Comparison of ENCODE assay signal across 22 mouse cellular contexts in genomic region chr3:127316717-127317116, GRCm38 (mm10).
DNase-seq lines count a peak whose midpoint lies in the region; ATAC-seq and TF ChIP-seq lines count a peak whose summit lies in the region.
"Had no signal": no experiment of that assay in that cellular context is flagged by ENCODE, and none has a peak within 500 bp of the region (broad histone marks: within the 10 kb centered on the region; RNA-seq: fewer than 3 reads in every experiment).

No protein-coding gene starts in this region.

- no peak overlapping the region for H3K27ac ChIP-seq in hindbrain, embryonic 12.5 days
- H3K27ac ChIP-seq in hindbrain, embryonic 16.5 days (ENCODE audit: low read depth, low read length) = no peak overlapping the region
- no peak overlapping the region for H3K27ac ChIP-seq in neural tube, embryonic 14.5 days (ENCODE audit: low read depth, low read length)
- no peak overlapping the region for H3K27ac ChIP-seq in embryonic facial prominence, embryonic 15.5 days (replicated peaks)
- H3K27ac ChIP-seq in macrophage = peak overlapping the region; percentile 41; the same call in 1 of the 2 replicates
- no peak overlapping the region for H3K27ac ChIP-seq in thymus, adult 2 months (ENCODE audit: control insufficient read depth, insufficient read depth, low read length)
- H3K27ac ChIP-seq: embryonic facial prominence, embryonic 13.5 days; forebrain, embryonic 10.5 days; forebrain, embryonic 12.5 days had no signal

- H3K9ac ChIP-seq in hindbrain, embryonic 12.5 days = no peak overlapping the region
- H3K9ac ChIP-seq in hindbrain, embryonic 16.5 days (ENCODE audit: low read depth, low read length) = no peak overlapping the region
- no peak overlapping the region for H3K9ac ChIP-seq in neural tube, embryonic 14.5 days (replicated peaks; ENCODE audit: low read depth, low read length)
- no peak overlapping the region for H3K9ac ChIP-seq in embryonic facial prominence, embryonic 15.5 days
- H3K9ac ChIP-seq: embryonic facial prominence, embryonic 13.5 days; forebrain, embryonic 12.5 days had no signal

- no peaks in the 10 kb centered on the region for H3K79me2 ChIP-seq in macrophage (ENCODE audit: inconsistent target)

- H3K4me2 ChIP-seq in hindbrain, embryonic 12.5 days (replicated peaks) = no peak overlapping the region
- no peak overlapping the region for H3K4me2 ChIP-seq in hindbrain, embryonic 16.5 days (ENCODE audit: low read length)
- H3K4me2 ChIP-seq in neural tube, embryonic 14.5 days (ENCODE audit: low read depth, low read length) = no peak overlapping the region
- no peak overlapping the region for H3K4me2 ChIP-seq in embryonic facial prominence, embryonic 15.5 days (replicated peaks)
- H3K4me2 ChIP-seq: embryonic facial prominence, embryonic 13.5 days; forebrain, embryonic 12.5 days had no signal

- H3K36me3 ChIP-seq in hindbrain, embryonic 12.5 days = no peaks in the 10 kb centered on the region
- no peaks in the 10 kb centered on the region for H3K36me3 ChIP-seq in hindbrain, embryonic 16.5 days (ENCODE audit: control insufficient read depth, insufficient read depth, low read length)
- no peaks in the 10 kb centered on the region for H3K36me3 ChIP-seq in neural tube, embryonic 14.5 days (ENCODE audit: control insufficient read depth, insufficient read depth, low read length)
- H3K36me3 ChIP-seq in embryonic facial prominence, embryonic 15.5 days = no peaks in the 10 kb centered on the region
- H3K36me3 ChIP-seq in macrophage (ENCODE audit: inconsistent target) = no peaks in the 10 kb centered on the region
- H3K36me3 ChIP-seq in thymus, adult 2 months (ENCODE audit: control insufficient read depth, insufficient read depth, low read length) = no peaks in the 10 kb centered on the region
- H3K36me3 ChIP-seq: embryonic facial prominence, embryonic 13.5 days; forebrain, embryonic 10.5 days; forebrain, embryonic 12.5 days had no signal

- 95% methylated on average over 2 of the region's 2 CpGs for WGBS in hindbrain, embryonic 12.5 days
- 96% methylated on average over 2 of the region's 2 CpGs for WGBS in hindbrain, embryonic 16.5 days
- WGBS in neural tube, embryonic 14.5 days = 98% methylated on average over 2 of the region's 2 CpGs
- WGBS in embryonic facial prominence, embryonic 15.5 days = 94% methylated on average over 2 of the region's 2 CpGs
- 96% methylated on average over 2 of the region's 2 CpGs for WGBS in macrophage (ENCODE audit: missing documents)
- WGBS in thymus, adult 2 months = 94% methylated on average over 2 of the region's 2 CpGs

- no peaks in the 10 kb centered on the region for H3K9me3 ChIP-seq in hindbrain, embryonic 12.5 days (replicated peaks)
- H3K9me3 ChIP-seq in hindbrain, embryonic 16.5 days (ENCODE audit: control insufficient read depth, low read length) = no peaks in the 10 kb centered on the region
- no peaks in the 10 kb centered on the region for H3K9me3 ChIP-seq in neural tube, embryonic 14.5 days (ENCODE audit: control insufficient read depth, low read length)
- H3K9me3 ChIP-seq in embryonic facial prominence, embryonic 15.5 days (replicated peaks) = no peaks in the 10 kb centered on the region
- H3K9me3 ChIP-seq: embryonic facial prominence, embryonic 13.5 days; forebrain, embryonic 10.5 days; forebrain, embryonic 12.5 days had no signal

- no peak overlapping the region for H3K4me3 ChIP-seq in hindbrain, embryonic 12.5 days
- no peak overlapping the region for H3K4me3 ChIP-seq in hindbrain, embryonic 16.5 days (ENCODE audit: low read length)
- H3K4me3 ChIP-seq in neural tube, embryonic 14.5 days (ENCODE audit: low read depth, low read length) = no peak overlapping the region
- no peak overlapping the region for H3K4me3 ChIP-seq in embryonic facial prominence, embryonic 15.5 days (replicated peaks)
- H3K4me3 ChIP-seq in macrophage (ENCODE audit: inconsistent target) = no peak overlapping the region
- H3K4me3 ChIP-seq in thymus, adult 2 months (ENCODE audit: control insufficient read depth, insufficient read depth, low read length) = no peak overlapping the region
- H3K4me3 ChIP-seq: embryonic facial prominence, embryonic 13.5 days; erythroblast, embryonic 14.5 days; forebrain, embryonic 10.5 days; forebrain, embryonic 12.5 days had no signal

- ATAC-seq in hindbrain, embryonic 12.5 days (ENCODE audit: low FRiP score) = 0 out of 2 replicates have a peak, but pooled peaks have one; percentile 28
- ATAC-seq in hindbrain, embryonic 16.5 days = no peak
- ATAC-seq in neural tube, embryonic 14.5 days (ENCODE audit: low read depth) = peak; percentile 29; the same call in 1 of the 2 replicates
- ATAC-seq in embryonic facial prominence, embryonic 15.5 days (ENCODE audit: insufficient number of reproducible peaks, low FRiP score, low TSS enrichment, low read depth) = peak; percentile 54; the same call in 1 of the 2 replicates
- ATAC-seq: forebrain, embryonic 14.5 days; forebrain, embryonic 16.5 days had no signal

- H3K27me3 ChIP-seq in hindbrain, embryonic 12.5 days = no peaks in the 10 kb centered on the region
- no peaks in the 10 kb centered on the region for H3K27me3 ChIP-seq in hindbrain, embryonic 16.5 days (replicated peaks; ENCODE audit: control insufficient read depth, insufficient read depth, low read length)
- no peaks in the 10 kb centered on the region for H3K27me3 ChIP-seq in neural tube, embryonic 14.5 days (ENCODE audit: control insufficient read depth, insufficient read depth, low read length)
- H3K27me3 ChIP-seq in embryonic facial prominence, embryonic 15.5 days = no peaks in the 10 kb centered on the region
- no peaks in the 10 kb centered on the region for H3K27me3 ChIP-seq in thymus, adult 2 months (ENCODE audit: control insufficient read depth, insufficient read depth, low read length)
- H3K27me3 ChIP-seq: embryonic facial prominence, embryonic 13.5 days; forebrain, embryonic 12.5 days had no signal

- DNase-seq in neural tube, embryonic 10.5 days (ENCODE audit: extremely low spot score, low spot score) = no peak
- DNase-seq in thymus, adult 2 months = no peak
- no peak for DNase-seq in kidney, adult 11 months
- DNase-seq: adrenal gland, adult 2 months; adrenal gland, postnatal 10 days; adrenal gland, postnatal 25 days; cerebellum, adult 11-12 months; cerebellum, adult 2 months; cerebellum, adult 9-10 months; cerebellum, postnatal 10 days; cerebellum, postnatal 25 days had no signal

- no peaks in the 10 kb centered on the region for H3K4me1 ChIP-seq in hindbrain, embryonic 12.5 days
- no peaks in the 10 kb centered on the region for H3K4me1 ChIP-seq in hindbrain, embryonic 16.5 days (ENCODE audit: control insufficient read depth, insufficient read depth, low read depth, low read length)
- H3K4me1 ChIP-seq in neural tube, embryonic 14.5 days (ENCODE audit: control insufficient read depth, insufficient read depth, low read length) = no peaks in the 10 kb centered on the region
- H3K4me1 ChIP-seq in embryonic facial prominence, embryonic 15.5 days = no peaks in the 10 kb centered on the region
- H3K4me1 ChIP-seq in thymus, adult 2 months (replicated peaks; ENCODE audit: control insufficient read depth, insufficient read depth, low read length) = no peaks in the 10 kb centered on the region
- H3K4me1 ChIP-seq: embryonic facial prominence, embryonic 13.5 days; forebrain, embryonic 10.5 days; forebrain, embryonic 12.5 days had no signal

- no peak for TF ChIP-seq POLR2A in thymus, adult 2 months (IDR thresholded peaks at IDR 0.05; ENCODE audit: control insufficient read depth, extremely low read depth, insufficient read depth, low read length, poor library complexity)

- TF ChIP-seq CTCF in thymus, adult 2 months (IDR thresholded peaks at IDR 0.05; ENCODE audit: borderline replicate concordance, control insufficient read depth, extremely low read depth, insufficient read depth, low read length, poor library complexity) = no peak
